Mouse (Mus musculus) frontal cortex, adult 2 months (tissue): ENCODE data around the gene Mme. TPM values are rescaled to one million over a fixed set of nuclear protein-coding genes. Genes with fewer than 3 reads are reported as not detected.

ENCODE experiments used
- DNase-seq, 2 experiments: peaks; one replicate each; pipeline ENCODE4 v3.0.0; 2022; ENCODE audit warnings: low spot score in 1 of 2; ENCODE audit errors: extremely low spot score in 1 of 2
- polyA plus RNA-seq: library from polyadenylated mRNA; depleted of rRNA; stranded (reverse); fragments of >200 nt; gene quantifications from 2 replicates; pipeline ENCODE4 v1.2.3, GENCODE M21; 2012

The Mme gene
- polyA plus RNA-seq, 1 experiment, result 3.6 TPM

DNA sequence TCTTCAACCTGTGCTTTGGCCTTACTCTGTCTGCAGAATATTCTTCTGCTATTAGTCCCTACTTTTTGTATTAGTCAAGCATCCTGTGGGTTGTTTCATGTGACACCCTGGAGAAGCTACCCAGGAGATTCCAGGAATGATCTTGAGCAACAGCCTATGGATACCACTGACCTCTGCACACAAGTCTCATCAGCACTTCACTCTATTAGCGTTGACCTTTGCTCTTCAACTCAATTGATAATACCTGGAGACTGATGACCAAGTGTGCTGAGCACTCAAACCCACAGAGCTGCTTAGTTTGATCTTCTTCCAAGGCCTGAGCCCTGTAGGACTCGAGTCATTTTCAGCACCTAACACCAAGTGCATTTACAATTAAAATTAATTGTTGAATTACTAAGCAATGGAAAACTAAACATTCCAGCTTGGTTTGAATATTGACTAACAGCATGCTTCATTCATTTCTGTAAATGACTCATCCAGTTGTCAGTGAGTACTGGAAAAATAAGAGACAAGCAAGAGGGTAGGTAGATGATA lies 107.6 kb downstream of the Mme start:
- DNase-seq, result no peak

- no peak for DNase-seq
Measured at GRCm38 (mm10) chr3:63350242-63350641, 108.9 kb downstream of the Mme start.

GRCm38 (mm10) chr3:63350704-63351103 lies 109.4 kb downstream of the Mme start:
- DNase-seq, result no peak

- DNase-seq, result no peak
Measured at GRCm38 (mm10) chr3:63351680-63352260, 110.4 kb downstream of the Mme start.

GRCm38 (mm10) chr3:63359512-63359911 lies 118.2 kb downstream of the Mme start:
- DNase-seq, result no peak

GRCm38 (mm10) chr3:63384989-63385388 lies 143.7 kb downstream of the Mme start:
- no peak for DNase-seq

DNA sequence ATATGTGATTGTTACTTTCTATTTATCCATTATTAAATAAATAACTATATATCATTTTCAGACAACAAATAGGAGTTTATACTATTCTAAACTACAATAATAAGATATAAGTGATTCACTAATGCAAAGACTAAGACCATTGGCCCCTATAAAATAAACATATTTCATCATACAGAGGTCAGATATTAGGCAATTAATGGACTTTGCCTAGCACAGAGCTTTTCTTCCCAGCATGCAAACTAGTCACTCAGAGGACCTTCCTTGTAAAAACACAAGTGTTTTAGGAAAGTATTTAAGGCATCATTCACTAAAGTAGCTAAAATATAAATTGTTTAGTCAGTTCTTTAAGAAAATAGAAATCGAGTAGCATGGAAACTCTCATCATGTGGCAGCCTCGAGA lies 149.4 kb downstream of the Mme start:
- no peak for DNase-seq

DNA sequence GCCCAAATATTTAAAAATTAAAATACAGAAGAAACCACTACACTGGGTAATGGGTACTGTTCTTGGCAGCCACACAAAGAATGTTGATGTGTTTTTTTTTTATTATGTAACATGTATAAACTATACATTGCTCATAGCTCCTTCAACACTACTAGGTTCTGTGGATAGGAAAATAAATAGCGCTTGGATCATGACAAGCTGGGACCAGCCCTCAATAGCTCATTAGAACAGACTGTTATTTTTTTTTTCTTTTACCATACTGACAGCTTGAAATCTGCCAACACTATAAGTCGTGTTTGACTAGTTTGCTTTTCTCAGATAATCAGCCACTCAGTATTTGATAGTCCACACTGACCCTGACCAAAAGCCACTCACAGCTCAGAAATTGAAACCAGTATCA lies 150.0 kb downstream of the Mme start:
- no peak for DNase-seq

- no peak for DNase-seq
Measured at GRCm38 (mm10) chr3:63394424-63394941, 153.1 kb downstream of the Mme start.

DNA sequence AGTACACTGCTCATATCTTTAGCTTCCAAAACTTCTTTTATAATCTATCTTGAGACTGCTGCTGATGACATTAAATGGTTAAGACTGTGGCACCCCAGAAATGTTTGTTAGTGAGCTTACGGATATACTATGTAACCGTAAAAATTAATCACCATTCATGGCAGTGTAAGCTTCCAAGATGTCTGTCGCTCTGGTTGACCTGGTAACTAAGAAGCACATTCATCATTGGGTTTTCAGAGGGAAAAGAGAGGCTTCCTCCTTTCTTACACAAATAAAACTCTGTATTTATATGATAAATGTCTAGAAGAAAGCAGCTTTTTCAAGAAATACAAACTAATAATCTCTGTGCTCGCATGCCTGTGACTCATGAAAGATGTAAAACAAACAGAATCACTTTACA lies 156.8 kb downstream of the Mme start:
- DNase-seq, result no peak

GRCm38 (mm10) chr3:63406438-63406837 lies 165.1 kb downstream of the Mme start:
- no peak for DNase-seq

GRCm38 (mm10) chr3:63411006-63411405 lies 169.7 kb downstream of the Mme start:
- peak in 1 of 2 experiments; percentile 35 for DNase-seq

GRCm38 (mm10) chr3:63412220-63412937 lies 171.0 kb downstream of the Mme start:
- no peak for DNase-seq

DNA sequence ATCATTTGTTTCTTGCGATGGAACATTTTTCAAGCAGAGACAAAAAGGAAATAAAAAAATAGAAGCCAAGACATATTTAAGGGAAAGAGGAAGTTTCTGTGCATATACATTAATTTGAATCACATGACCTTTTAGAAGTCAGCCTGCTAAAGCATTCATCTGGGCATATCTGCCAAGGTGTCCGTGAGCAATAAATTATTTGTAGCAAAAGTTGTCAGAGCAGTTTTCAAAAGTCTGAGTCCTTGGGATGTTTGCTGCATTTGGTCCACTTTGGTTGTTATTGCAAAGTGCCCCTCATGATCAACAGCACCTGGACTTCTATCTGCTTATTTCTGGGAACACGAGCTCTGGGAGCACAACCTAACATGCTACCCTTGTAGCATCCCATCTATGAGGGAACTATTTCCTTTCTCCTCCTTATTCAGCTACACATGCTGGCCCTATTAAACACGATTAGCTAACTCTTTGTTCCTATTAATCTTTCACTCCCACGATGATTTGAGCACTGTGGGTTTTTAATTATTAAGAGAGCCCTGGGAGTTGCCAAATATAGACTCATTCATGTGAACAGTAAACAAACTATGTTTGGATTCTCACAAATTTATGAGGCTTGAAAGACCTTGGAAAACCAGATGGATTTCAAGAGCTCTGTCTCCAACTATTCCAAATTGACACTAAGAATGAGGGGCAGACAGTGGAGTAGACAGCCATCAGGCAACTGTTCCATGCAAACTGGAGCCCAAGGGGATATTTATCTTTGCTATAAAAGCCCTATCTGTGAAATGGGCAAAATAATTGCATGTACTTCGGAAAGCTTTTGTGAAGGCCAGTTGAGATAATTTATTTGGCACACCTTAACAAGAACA lies 171.9 kb downstream of the Mme start:
- no peak for DNase-seq

GRCm38 (mm10) chr3:63417284-63417683 lies 175.9 kb downstream of the Mme start:
- DNase-seq, result no peak

GRCm38 (mm10) chr3:63417758-63418157 lies 176.4 kb downstream of the Mme start:
- no peak for DNase-seq

GRCm38 (mm10) chr3:63423552-63423951 lies 182.2 kb downstream of the Mme start:
- DNase-seq, result no peak
